Mouse (Mus musculus) embryonic facial prominence, embryonic 12.5 days (tissue): ENCODE data around the gene Ackr1. TPM values are rescaled to one million over a fixed set of nuclear protein-coding genes. Genes with fewer than 3 reads are reported as not detected.

Experiments
- ATAC-seq: fragments of 200-750 bp; cut with Nextera tagmentation; 2 replicates; pipeline ENCODE4 v1.8.0; 2017; ENCODE audit not compliant: insufficient number of reproducible peaks, insufficient read depth, low FRiP score, low TSS enrichment
- H3K27ac ChIP-seq: fragments of 300-500 bp; sonication (generic); 2 replicates; pipeline ENCODE4 v1.5.1; 2016; ENCODE audit warnings: mild to moderate bottlenecking
- H3K27me3 ChIP-seq: fragments of 300-500 bp; sonication (generic); 2 replicates; pipeline ENCODE4 v1.6.1; 2016; ENCODE audit warnings: mild to moderate bottlenecking, moderate library complexity
- H3K36me3 ChIP-seq: fragments of 300-500 bp; sonication (generic); 2 replicates; pipeline ENCODE4 v1.6.1; 2016; ENCODE audit warnings: mild to moderate bottlenecking
- H3K4me1 ChIP-seq: fragments of 300-500 bp; sonication (generic); 2 replicates; pipeline ENCODE4 v1.6.1; 2016
- H3K4me2 ChIP-seq: fragments of 300-500 bp; sonication (generic); replicated peaks from 2 replicates; pipeline ENCODE4 v1.6.1; 2016; ENCODE audit warnings: mild to moderate bottlenecking, moderate library complexity
- H3K4me3 ChIP-seq: fragments of 300-500 bp; sonication (generic); 2 replicates; pipeline ENCODE4 v1.5.1; 2016; ENCODE audit warnings: mild to moderate bottlenecking
- H3K9ac ChIP-seq: fragments of 300-500 bp; sonication (generic); 2 replicates; pipeline ENCODE4 v1.6.1; 2016; ENCODE audit warnings: mild to moderate bottlenecking, moderate library complexity
- H3K9me3 ChIP-seq: fragments of 300-500 bp; sonication (generic); 2 replicates; pipeline ENCODE4 v1.6.1; 2016; ENCODE audit warnings: mild to moderate bottlenecking, moderate library complexity
- WGBS: fragments of 180-500 bp; shearing (Covaris S2); methylation state at CpG from one replicate; pipeline ENCODE4 v1.1.7; 2016; 5-methylcytosine and 5-hydroxymethylcytosine counted together
- polyA plus RNA-seq: library from polyadenylated mRNA; unstranded; fragments of >200 nt; fragmentation: Nextera tagmentation; extraction: Ambion mirVana; gene quantifications from 2 replicates; pipeline ENCODE4 v1.2.1, GENCODE M21; 2016

The Ackr1 gene
- polyA plus RNA-seq, 1 experiment from 2014 or later = 1.8 TPM

- no peak overlapping the region for H3K9ac ChIP-seq
- H3K4me1 ChIP-seq = peaks cover 11% of the 10 kb centered on the region
- peaks cover 25% of the 10 kb centered on the region for H3K27me3 ChIP-seq
- no peak overlapping the region for H3K27ac ChIP-seq
- no peak overlapping the region for H3K4me3 ChIP-seq
- no peaks in the 10 kb centered on the region for H3K36me3 ChIP-seq
- 84% methylated on average over 4 of the region's 4 CpGs for WGBS
- ATAC-seq = no peak
- H3K4me2 ChIP-seq = no peak overlapping the region
- H3K9me3 ChIP-seq = no peaks in the 10 kb centered on the region
Observed at GRCm38 (mm10) chr1:173364125-173364800, 30.7 kb upstream of the Ackr1 start.

DNA sequence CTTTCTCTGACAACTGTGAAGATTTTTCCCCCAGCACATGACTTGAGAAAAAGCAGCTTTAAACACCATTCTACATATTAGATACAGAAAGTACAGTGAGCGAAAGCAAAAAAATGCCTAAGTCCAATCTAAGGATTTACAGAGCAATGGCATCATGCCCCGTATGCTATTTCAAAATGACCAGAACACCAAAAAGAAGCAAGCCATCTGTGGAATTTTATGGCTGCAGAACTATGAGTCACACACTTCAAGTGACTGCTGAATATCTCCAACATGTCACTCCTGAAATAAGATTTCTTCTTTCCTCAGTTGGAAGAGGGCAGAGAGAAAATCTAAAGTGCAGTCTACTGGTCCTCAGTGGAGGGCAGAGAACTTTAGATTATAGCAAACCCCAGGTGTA, 29.9 kb upstream of the Ackr1 start:
- peaks cover 11% of the 10 kb centered on the region for H3K4me1 ChIP-seq
- no peaks in the 10 kb centered on the region for H3K36me3 ChIP-seq
- 88% methylated on average over 2 of the region's 2 CpGs for WGBS
- H3K27me3 ChIP-seq = peaks cover 25% of the 10 kb centered on the region
- no peak for ATAC-seq
- no peaks in the 10 kb centered on the region for H3K9me3 ChIP-seq
- no peak overlapping the region for H3K4me3 ChIP-seq
- no peak overlapping the region for H3K4me2 ChIP-seq
- no peak overlapping the region for H3K9ac ChIP-seq
- H3K27ac ChIP-seq = no peak overlapping the region

GRCm38 (mm10) chr1:173361651-173362050, 28.1 kb upstream of the Ackr1 start:
- H3K36me3 ChIP-seq = no peaks in the 10 kb centered on the region
- ATAC-seq = no peak
- peaks cover 7% of the 10 kb centered on the region for H3K4me1 ChIP-seq
- WGBS = 30% methylated on average over 6 of the region's 6 CpGs
- no peak overlapping the region for H3K27ac ChIP-seq
- H3K4me3 ChIP-seq = no peak overlapping the region
- no peak overlapping the region for H3K4me2 ChIP-seq
- peaks cover 10% of the 10 kb centered on the region for H3K27me3 ChIP-seq
- no peak overlapping the region for H3K9ac ChIP-seq
- no peaks in the 10 kb centered on the region for H3K9me3 ChIP-seq

DNA sequence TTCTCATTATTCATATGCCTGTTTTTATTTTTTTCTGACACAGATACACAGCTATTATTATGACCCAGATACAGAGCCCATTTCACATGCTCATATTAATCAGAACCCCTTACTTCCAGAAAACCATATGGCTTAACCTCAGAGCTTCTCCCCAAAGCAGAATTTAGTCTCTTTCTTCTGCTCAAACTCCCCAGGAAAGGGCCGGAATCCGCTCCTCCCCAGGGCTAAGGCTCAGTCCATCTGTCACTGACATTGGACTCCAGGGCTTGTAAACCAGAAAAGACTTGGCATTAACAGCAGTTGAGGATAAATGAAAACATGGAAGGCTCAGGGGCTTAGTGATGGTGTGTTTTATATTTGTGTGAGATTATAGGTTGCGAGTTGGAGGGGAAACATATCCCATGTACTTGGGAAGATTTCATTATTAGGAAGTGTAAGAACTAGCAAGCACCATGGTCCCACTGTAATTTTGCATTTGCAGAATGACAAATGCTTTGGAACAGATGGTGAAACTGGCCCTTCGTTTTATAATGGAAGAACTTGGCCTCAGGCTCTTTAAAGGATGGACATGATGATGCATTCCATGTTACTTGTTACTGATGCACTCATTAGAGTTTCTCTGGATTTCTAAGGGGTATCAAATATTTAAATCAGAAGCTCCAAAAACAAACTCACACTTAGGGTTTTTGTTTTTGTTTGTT, 26.2 kb upstream of the Ackr1 start:
- Histone ChIP-seq H3K36me3 (no peaks in the 10 kb centered on the region), H3K4me2 (no peak overlapping the region), H3K9me3 (no peaks in the 10 kb centered on the region), H3K27ac (no peak overlapping the region), H3K4me1 (peaks cover 6% of the 10 kb centered on the region; the same call in 1 of the 2 replicates), H3K27me3 (no peaks in the 10 kb centered on the region), H3K9ac (no peak overlapping the region), H3K4me3 (no peak overlapping the region)
- ATAC-seq = no peak
- WGBS = 72% methylated on average over 4 of the region's 4 CpGs

DNA sequence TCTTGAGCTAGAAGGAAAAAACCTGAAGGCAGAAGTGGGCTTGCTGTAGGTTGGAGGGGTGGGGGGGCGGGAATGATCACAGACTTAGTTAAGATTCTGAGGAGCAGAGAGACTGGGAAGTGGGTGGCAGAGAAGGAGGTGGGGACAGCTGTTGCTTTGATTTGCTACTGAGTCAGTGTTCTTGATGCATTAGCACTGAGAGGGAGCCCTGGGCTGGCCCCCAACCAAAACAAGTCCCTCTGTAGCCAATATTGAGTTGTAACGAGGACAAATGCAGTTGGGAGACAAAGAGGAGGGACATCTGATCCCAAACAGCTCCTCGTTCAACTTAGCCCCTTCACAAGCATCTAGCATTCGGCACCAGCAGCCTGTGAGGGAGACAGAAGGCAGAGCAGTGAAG, 24.2 kb upstream of the Ackr1 start:
- Histone ChIP-seq H3K27me3 (no peaks in the 10 kb centered on the region), H3K36me3 (no peaks in the 10 kb centered on the region), H3K9me3 (no peaks in the 10 kb centered on the region), H3K4me1 (peaks cover 6% of the 10 kb centered on the region; the same call in 1 of the 2 replicates), H3K4me2 (no peak overlapping the region), H3K9ac (no peak overlapping the region), H3K4me3 (no peak overlapping the region), H3K27ac (no peak overlapping the region)
- ATAC-seq = no peak
- 59% methylated on average over 4 of the region's 4 CpGs for WGBS

- Histone ChIP-seq H3K36me3 (no peaks in the 10 kb centered on the region), H3K27me3 (no peaks in the 10 kb centered on the region), H3K9ac (no peak overlapping the region), H3K4me1 (peaks cover 6% of the 10 kb centered on the region; the same call in 1 of the 2 replicates), H3K9me3 (no peaks in the 10 kb centered on the region), H3K27ac (no peak overlapping the region), H3K4me2 (no peak overlapping the region), H3K4me3 (no peak overlapping the region)
- ATAC-seq = no peak
- 93% methylated on average over 2 of the region's 2 CpGs for WGBS
Observed at GRCm38 (mm10) chr1:173356699-173357098, 23.1 kb upstream of the Ackr1 start.

DNA sequence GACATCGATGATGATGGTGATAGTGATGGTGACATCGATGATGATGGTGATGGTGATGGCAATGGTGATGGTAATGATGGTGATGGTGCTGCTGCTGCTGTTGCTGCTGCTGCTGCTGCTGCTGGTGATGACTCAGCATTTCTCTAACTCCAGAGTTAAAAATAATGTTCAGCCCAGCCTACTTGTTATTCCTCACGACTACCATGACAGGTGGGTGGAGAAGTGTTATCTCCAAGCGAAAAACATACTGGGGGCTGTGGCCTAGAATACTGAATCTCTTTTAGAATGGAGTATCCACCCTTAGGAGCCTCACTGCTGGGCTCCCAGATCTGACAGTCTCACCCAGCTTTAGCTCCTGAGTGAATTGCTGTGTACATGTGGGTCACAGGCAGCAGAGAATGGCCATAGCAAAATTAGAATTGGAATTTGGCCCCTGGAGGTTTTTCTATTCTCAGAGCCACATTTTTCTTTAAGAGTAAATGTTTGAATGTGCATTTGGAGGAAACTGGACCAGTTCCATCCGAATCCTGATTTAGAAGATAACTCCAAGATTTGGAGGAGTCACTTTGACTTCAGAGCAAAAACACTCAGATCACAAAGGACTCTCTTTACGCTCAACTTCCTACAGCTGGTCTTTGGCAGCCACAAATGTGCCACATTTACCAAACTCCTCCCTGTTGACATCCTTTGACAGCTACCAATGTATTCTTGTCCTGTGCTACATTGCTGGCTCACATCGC, 21.7 kb upstream of the Ackr1 start:
- Histone ChIP-seq H3K9me3 (no peaks in the 10 kb centered on the region), H3K4me1 (peaks cover 6% of the 10 kb centered on the region; the same call in 1 of the 2 replicates), H3K27ac (no peak overlapping the region), H3K9ac (no peak overlapping the region), H3K36me3 (no peaks in the 10 kb centered on the region), H3K4me2 (no peak overlapping the region), H3K4me3 (no peak overlapping the region), H3K27me3 (no peaks in the 10 kb centered on the region)
- 74% methylated on average over 7 of the region's 7 CpGs for WGBS
- no peak for ATAC-seq

DNA sequence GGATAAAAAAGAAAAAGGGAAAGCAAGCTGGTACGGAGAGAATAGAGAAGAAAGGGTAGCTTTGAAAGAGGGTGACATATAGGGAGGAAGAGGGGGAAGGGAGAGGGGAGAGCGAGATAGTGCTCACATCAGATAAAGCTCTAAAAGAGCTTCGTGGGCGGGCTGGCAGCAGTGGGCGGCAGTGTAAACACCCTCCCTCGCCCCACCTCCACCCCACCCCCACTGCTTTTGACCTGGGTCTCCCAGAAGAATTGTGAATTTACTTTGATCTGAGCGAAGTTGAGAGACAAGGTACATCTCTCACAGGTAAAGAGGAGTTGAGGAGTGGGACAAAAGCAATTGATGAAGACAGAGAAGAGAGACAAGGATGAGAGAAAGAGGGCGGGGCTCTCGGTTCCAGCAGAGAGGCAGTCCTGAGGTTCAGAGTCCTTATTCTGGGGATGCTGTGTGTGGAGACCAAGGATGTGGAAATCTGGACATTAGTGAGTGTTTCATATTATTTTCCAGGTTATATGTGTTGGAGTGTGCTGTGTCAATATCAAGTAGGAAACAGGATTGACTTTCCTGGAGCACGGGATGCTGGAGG, 16.9 kb upstream of the Ackr1 start, which contains the start of gene Aim2:
TSS of gene Aim2 (plus strand) at position 508 of the 586 bp plus-strand sequence.
- WGBS = 9% methylated on average over 10 of the region's 10 CpGs
- Histone ChIP-seq H3K4me1 (peaks cover 10% of the 10 kb centered on the region; the same call in 1 of the 2 replicates), H3K36me3 (no peaks in the 10 kb centered on the region), H3K4me2 (peak within 1 kb of the TSS; percentile 46), H3K9ac (no peak within 1 kb of the TSS), H3K27me3 (no peaks in the 10 kb centered on the region), H3K27ac (no peak within 1 kb of the TSS), H3K9me3 (no peaks in the 10 kb centered on the region), H3K4me3 (peak within 1 kb of the TSS; percentile 27)
- ATAC-seq = no peak

DNA sequence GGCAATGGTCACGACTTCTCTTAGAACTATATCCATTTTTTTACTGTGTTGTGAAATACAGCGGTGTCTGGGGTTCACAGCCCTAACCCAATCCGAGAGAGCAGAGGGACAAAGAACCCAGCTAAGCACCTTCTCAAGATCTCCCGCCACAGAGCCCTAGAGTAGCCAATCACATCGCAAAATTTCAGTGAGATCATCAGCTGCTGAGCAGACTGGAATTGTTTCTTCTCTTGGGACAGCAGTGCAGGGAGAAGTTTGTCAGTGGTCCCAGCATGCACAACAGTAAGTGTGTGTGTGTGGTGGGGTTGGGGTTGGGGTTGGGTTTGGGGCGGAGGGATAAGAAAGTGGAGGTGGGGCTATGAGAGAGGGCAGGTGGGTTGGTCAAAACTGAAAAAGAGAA, 16.4 kb upstream of the Ackr1 start:
- H3K4me2 ChIP-seq = peak overlapping the region; percentile 46
- H3K9ac ChIP-seq = no peak overlapping the region
- no peak overlapping the region for H3K27ac ChIP-seq
- WGBS = 5% methylated on average over 6 of the region's 6 CpGs
- peak overlapping the region; percentile 27 for H3K4me3 ChIP-seq
- ATAC-seq = peak; percentile 65
- H3K27me3 ChIP-seq = no peaks in the 10 kb centered on the region
- H3K4me1 ChIP-seq = peaks cover 10% of the 10 kb centered on the region; the same call in 1 of the 2 replicates
- no peaks in the 10 kb centered on the region for H3K36me3 ChIP-seq
- H3K9me3 ChIP-seq = no peaks in the 10 kb centered on the region

DNA sequence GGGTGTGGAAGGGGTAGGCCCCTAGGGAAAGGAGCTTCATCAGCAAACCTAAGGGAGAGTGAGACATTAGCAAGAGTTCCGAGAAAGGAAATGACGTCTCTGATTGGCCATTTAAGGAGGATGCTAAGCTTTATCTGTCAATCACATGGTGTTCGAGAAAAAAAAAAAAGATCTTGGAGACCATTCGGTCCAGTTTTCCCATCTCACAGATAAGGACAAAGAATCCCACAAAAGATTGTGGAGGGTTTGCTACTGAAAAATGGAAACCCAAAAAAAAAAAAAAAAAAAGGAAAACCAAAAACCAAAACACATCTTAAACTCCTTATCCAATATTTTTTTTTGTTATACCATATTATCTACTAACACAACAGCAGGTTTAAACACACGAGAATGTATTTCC, 15.6 kb upstream of the Ackr1 start:
- no peak overlapping the region for H3K4me3 ChIP-seq
- no peaks in the 10 kb centered on the region for H3K9me3 ChIP-seq
- no peak overlapping the region for H3K9ac ChIP-seq
- no peak overlapping the region for H3K27ac ChIP-seq
- no peak overlapping the region for H3K4me2 ChIP-seq
- H3K4me1 ChIP-seq = peaks cover 10% of the 10 kb centered on the region; the same call in 1 of the 2 replicates
- ATAC-seq = no peak
- no peaks in the 10 kb centered on the region for H3K27me3 ChIP-seq
- WGBS = 59% methylated on average over 5 of the region's 5 CpGs
- H3K36me3 ChIP-seq = no peaks in the 10 kb centered on the region

DNA sequence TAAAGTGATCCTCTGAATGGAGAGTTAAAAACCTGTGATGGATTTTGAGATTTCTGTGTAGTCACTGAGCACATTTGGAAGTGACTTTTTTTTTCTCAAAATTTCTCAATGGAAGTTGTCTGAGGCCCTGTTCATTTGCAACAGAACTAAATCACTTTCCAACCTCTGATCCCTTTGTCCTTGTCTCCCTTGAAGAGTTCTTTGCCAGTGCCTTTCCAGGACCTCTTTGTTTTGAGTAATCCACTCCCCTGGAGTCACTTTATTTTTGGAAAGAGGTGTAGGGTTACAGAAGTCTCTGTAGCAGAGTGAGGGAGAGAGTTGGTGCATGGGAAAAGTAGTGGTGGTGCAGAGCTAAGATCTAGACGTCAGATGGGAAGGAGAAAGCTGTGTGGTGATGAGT, 15.0 kb upstream of the Ackr1 start:
- H3K9me3 ChIP-seq = no peaks in the 10 kb centered on the region
- peaks cover 10% of the 10 kb centered on the region; the same call in 1 of the 2 replicates for H3K4me1 ChIP-seq
- no peak for ATAC-seq
- H3K9ac ChIP-seq = no peak overlapping the region
- WGBS = 7% methylated on average over 1 of the region's 1 CpGs
- H3K27me3 ChIP-seq = no peaks in the 10 kb centered on the region
- H3K36me3 ChIP-seq = no peaks in the 10 kb centered on the region
- H3K4me3 ChIP-seq = no peak overlapping the region
- H3K4me2 ChIP-seq = no peak overlapping the region
- H3K27ac ChIP-seq = no peak overlapping the region
